Mouse (Mus musculus): ENCODE results near the gene Usp9x. TPM values are rescaled to one million over a fixed set of nuclear protein-coding genes. Genes with fewer than 3 reads are reported as not detected.

Gene Usp9x
- total and polyA plus RNA-seq, 3 experiments, result 56.3 to 64.5 (median 62.8) TPM

DNA sequence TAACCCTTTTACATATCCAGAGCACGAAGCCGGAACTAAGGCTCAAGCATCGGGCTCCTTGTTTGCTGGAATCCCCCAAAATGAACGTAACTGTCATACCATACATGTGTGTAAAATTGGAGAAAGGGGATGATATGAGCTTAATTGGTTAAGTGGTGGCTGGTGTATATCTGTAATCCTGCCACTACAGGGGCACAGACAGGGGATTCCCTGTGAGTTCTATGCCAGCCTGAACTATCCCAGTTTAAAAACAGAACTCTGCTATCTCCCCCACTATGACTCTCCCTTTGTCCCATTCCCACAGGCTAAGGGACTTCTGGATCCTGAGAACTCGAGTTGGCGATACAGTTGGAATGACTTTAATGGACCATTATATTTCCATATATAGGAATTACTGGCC is 137.1 kb downstream of the Usp9x start:
- Histone ChIP-seq H3K36me3 (replicated peaks in 1 of 2; ENCODE audit: control insufficient read depth in 1 of 2, insufficient read depth in 1 of 2, low read length in 1 of 2) (no peaks in the 10 kb centered on the region), H3K27me3 (replicated peaks) (no peaks in the 10 kb centered on the region), H3K9me3 (replicated peaks; ENCODE audit: low read length) (no peaks in the 10 kb centered on the region), H3K9ac (ENCODE audit: insufficient read depth, low read depth) (no peak overlapping the region), H3K27ac (ENCODE audit: insufficient read depth, low read depth) (no peak overlapping the region), H3K4me2 (ENCODE audit: insufficient read depth, low read depth, poor library complexity, severe bottlenecking) (peak overlapping the region; percentile 86), H3K4me3 (replicated peaks in 1 of 3; ENCODE audit: low read depth in 2 of 3, low read length in 2 of 3, poor library complexity in 1 of 3) (peak overlapping the region; percentile 18 to 53 (median 34)), H3K79me2 (replicated peaks; ENCODE audit: control insufficient read depth, extremely low read depth, insufficient read depth, poor library complexity, severe bottlenecking) (no peaks in the 10 kb centered on the region), H3K4me1 (ENCODE audit: control insufficient read depth in 1 of 2, insufficient read depth in 2 of 2) (peaks cover 0 to 4% of the 10 kb centered on the region in 2 experiments; a peak in 1 of 4 replicates)
- dilution Hi-C loops (cut with MboI; ENCODE audit: extremely low pct_ligation_motif_present, extremely low pct_unique_long_range_greater_than_20kb, low sequenced_read_pairs) (no loop called here), in situ Hi-C loops (cut with MboI; ENCODE audit: low pct_ligation_motif_present, low pct_unique_long_range_greater_than_20kb, low sequenced_read_pairs) (loop anchor here (25.0 kb wide), 2 partner anchors 521 to 671 kb away; no protein-coding TSS in a partner anchor)
- DNase-seq (ENCODE audit: extremely low read depth), result no peak
- no peak for TF ChIP-seq CHD1 (IDR thresholded peaks at IDR 0.05; ENCODE audit: low read depth, low read length)
- TF ChIP-seq ZNF384 (IDR thresholded peaks at IDR 0.05; ENCODE audit: low read depth, low read length), result no peak
- no peak for TF ChIP-seq POLR2A (IDR thresholded peaks at IDR 0.05; ENCODE audit: low read depth, low read length)
- TF ChIP-seq CHD2 (IDR thresholded peaks at IDR 0.05; ENCODE audit: low read length), result no peak
- no peak for TF ChIP-seq USF1 (IDR thresholded peaks at IDR 0.05; ENCODE audit: low read depth, low read length)
- TF ChIP-seq TBP (conservative IDR thresholded peaks at IDR 0.05; ENCODE audit: low read depth, low read length), result no peak
- no peak for TF ChIP-seq TCF12 (IDR thresholded peaks at IDR 0.05; ENCODE audit: low read depth, low read length)
- no peak for TF ChIP-seq ZMIZ1 (IDR thresholded peaks at IDR 0.05; ENCODE audit: low read depth, low read length)
- no peak for TF ChIP-seq POLR2AphosphoS2 (IDR thresholded peaks at IDR 0.05; ENCODE audit: low read depth, low read length)
- TF ChIP-seq ETS1 (conservative IDR thresholded peaks at IDR 0.05; ENCODE audit: low read depth, low read length), result no peak
- no peak for TF ChIP-seq SMC3 (IDR thresholded peaks at IDR 0.05; ENCODE audit: low read depth, low read length)
- TF ChIP-seq MYC (IDR thresholded peaks at IDR 0.05; ENCODE audit: low read depth, low read length), result no peak
- TF ChIP-seq JUND (conservative IDR thresholded peaks at IDR 0.05; ENCODE audit: low read depth, low read length), result no peak

DNA sequence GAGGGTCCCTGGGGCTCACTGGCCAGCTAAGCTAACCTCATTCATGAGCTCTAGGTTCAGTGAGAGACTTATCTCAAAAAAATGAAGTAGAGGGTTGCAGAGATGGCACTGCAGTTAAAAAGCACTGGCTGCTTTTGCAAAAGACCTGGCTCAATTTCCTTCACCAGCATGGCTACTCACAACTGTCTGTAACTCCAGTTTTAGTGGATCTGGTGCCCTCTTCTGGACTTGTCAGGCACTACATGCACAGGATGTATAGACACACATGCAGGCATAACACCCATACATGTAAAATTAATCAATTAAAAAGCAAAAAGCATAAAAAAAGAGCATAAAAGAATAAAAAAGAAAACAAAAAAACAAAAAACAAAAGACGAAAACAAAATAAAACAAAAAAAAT is 143.0 kb downstream of the Usp9x start:
- in situ Hi-C loops (cut with MboI; ENCODE audit: low pct_ligation_motif_present, low pct_unique_long_range_greater_than_20kb, low sequenced_read_pairs), result loop anchor here (25.0 kb wide), 2 partner anchors 527 to 677 kb away; no protein-coding TSS in a partner anchor

More for the DNA sequence above, 143.0 kb downstream of the Usp9x start:
- Histone ChIP-seq H3K27ac (ENCODE audit: insufficient read depth, low read depth) (no peak overlapping the region), H3K4me3 (replicated peaks in 1 of 3; ENCODE audit: low read depth in 2 of 3, low read length in 2 of 3, poor library complexity in 1 of 3) (no peak overlapping the region), H3K9me3 (replicated peaks; ENCODE audit: low read length) (no peaks in the 10 kb centered on the region), H3K36me3 (replicated peaks in 1 of 2; ENCODE audit: control insufficient read depth in 1 of 2, insufficient read depth in 1 of 2, low read length in 1 of 2) (no peaks in the 10 kb centered on the region), H3K79me2 (replicated peaks; ENCODE audit: control insufficient read depth, extremely low read depth, insufficient read depth, poor library complexity, severe bottlenecking) (no peaks in the 10 kb centered on the region), H3K27me3 (replicated peaks) (no peaks in the 10 kb centered on the region), H3K4me1 (ENCODE audit: control insufficient read depth in 1 of 2, insufficient read depth in 2 of 2) (no peaks in the 10 kb centered on the region), H3K4me2 (ENCODE audit: insufficient read depth, low read depth, poor library complexity, severe bottlenecking) (no peak overlapping the region), H3K9ac (ENCODE audit: insufficient read depth, low read depth) (no peak overlapping the region)
- peak; percentile 33 for DNase-seq (ENCODE audit: extremely low read depth)
- TF ChIP-seq ELF1 (IDR thresholded peaks at IDR 0.05; ENCODE audit: low read depth, low read length) (no peak), RAD21 (IDR thresholded peaks at IDR 0.05; ENCODE audit: low read depth, low read length) (peak; percentile 14), CTCF (conservative IDR thresholded peaks at IDR 0.05 in 1 of 2, IDR thresholded peaks at IDR 0.05 in 1 of 2; ENCODE audit: low read depth in 2 of 2, low read length in 2 of 2) (peak; percentile 18 to 34; a peak in 2 of 4 replicates)
- dilution Hi-C loops (cut with MboI; ENCODE audit: extremely low pct_ligation_motif_present, extremely low pct_unique_long_range_greater_than_20kb, low sequenced_read_pairs), result no loop called here

Other genes starting within 250 kb of the Usp9x start
- gene Ddx3x, start 209.5 kb downstream of the Usp9x start, total RNA-seq (2012; rRNA removed), result 104 and 164 TPM in 2 replicates
- 196 and 197 TPM in 2 replicates for gene Ddx3x, start 209.5 kb downstream of the Usp9x start, total RNA-seq (2014; rRNA removed)
- gene Ddx3x, start 209.5 kb downstream of the Usp9x start, polyA plus RNA-seq (2012; ENCODE audit: insufficient read length, low read depth), result 329 and 383 TPM in 2 replicates

Measured in CH12.LX (cell line).